Mouse (Mus musculus): Measurements from ENCODE around the gene Gm5105.

Gm5105 gene

GRCm38 (mm10) chr3:138068103-138068502 is 915 bp upstream of the Gm5105 start:
- no peak for DNase-seq (ENCODE audit: low spot score)

- DNase-seq (ENCODE audit: low spot score), result no peak
These were observed 786 bp downstream of the Gm5105 start for GRCm38 (mm10) chr3:138066348-138066856.

GRCm38 (mm10) chr3:138065930-138066329 is 1.3 kb downstream of the Gm5105 start:
- no peak for DNase-seq (ENCODE audit: low spot score)

GRCm38 (mm10) chr3:138064732-138065645 is 2.2 kb downstream of the Gm5105 start, which contains the start of gene 1110002E22Rik:
1110002E22Rik (plus strand) TSS chr3:138065052.
- DNase-seq (ENCODE audit: low spot score), result no peak

GRCm38 (mm10) chr3:138063731-138064329 is 3.4 kb downstream of the Gm5105 start:
- DNase-seq (ENCODE audit: low spot score), result peak; percentile 13

- DNase-seq (ENCODE audit: low spot score), result no peak
These were observed 4.5 kb downstream of the Gm5105 start for GRCm38 (mm10) chr3:138062673-138063072.

GRCm38 (mm10) chr3:138061205-138061911 is 5.8 kb downstream of the Gm5105 start:
- no peak for DNase-seq (ENCODE audit: low spot score)

GRCm38 (mm10) chr3:138060429-138060828 is 6.8 kb downstream of the Gm5105 start:
- DNase-seq (ENCODE audit: low spot score), result no peak

- no peak for DNase-seq (ENCODE audit: low spot score)
These were observed 9.0 kb downstream of the Gm5105 start for GRCm38 (mm10) chr3:138058226-138058625.

GRCm38 (mm10) chr3:138056976-138057375 is 10.2 kb downstream of the Gm5105 start:
- no peak for DNase-seq (ENCODE audit: low spot score)

- DNase-seq (ENCODE audit: low spot score), result no peak
These were observed 13.2 kb downstream of the Gm5105 start for GRCm38 (mm10) chr3:138053969-138054368.

GRCm38 (mm10) chr3:138051431-138051830 is 15.8 kb downstream of the Gm5105 start:
- DNase-seq (ENCODE audit: low spot score), result no peak

GRCm38 (mm10) chr3:138050772-138051171 is 16.4 kb downstream of the Gm5105 start:
- DNase-seq (ENCODE audit: low spot score), result no peak

- DNase-seq (ENCODE audit: low spot score), result no peak
These were observed 17.6 kb downstream of the Gm5105 start for GRCm38 (mm10) chr3:138049555-138049954.

GRCm38 (mm10) chr3:138043316-138043715 is 23.9 kb downstream of the Gm5105 start:
- DNase-seq (ENCODE audit: low spot score), result no peak

- no peak for DNase-seq (ENCODE audit: low spot score)
These were observed 25.4 kb downstream of the Gm5105 start for GRCm38 (mm10) chr3:138041591-138042301.

GRCm38 (mm10) chr3:138040938-138041337 is 26.2 kb downstream of the Gm5105 start:
- no peak for DNase-seq (ENCODE audit: low spot score)

- no peak for DNase-seq (ENCODE audit: low spot score)
These were observed 33.2 kb downstream of the Gm5105 start for GRCm38 (mm10) chr3:138033986-138034385.

- no peak for DNase-seq (ENCODE audit: low spot score)
These were observed 36.6 kb downstream of the Gm5105 start for GRCm38 (mm10) chr3:138030563-138030962.

- no peak for DNase-seq (ENCODE audit: low spot score)
These were observed 37.8 kb downstream of the Gm5105 start for GRCm38 (mm10) chr3:138029351-138029750.

- no peak for DNase-seq (ENCODE audit: low spot score)
These were observed 39.4 kb downstream of the Gm5105 start for GRCm38 (mm10) chr3:138027575-138028362.
